ENCODE assay signal across 8 mouse cellular contexts in the genomic region with DNA sequence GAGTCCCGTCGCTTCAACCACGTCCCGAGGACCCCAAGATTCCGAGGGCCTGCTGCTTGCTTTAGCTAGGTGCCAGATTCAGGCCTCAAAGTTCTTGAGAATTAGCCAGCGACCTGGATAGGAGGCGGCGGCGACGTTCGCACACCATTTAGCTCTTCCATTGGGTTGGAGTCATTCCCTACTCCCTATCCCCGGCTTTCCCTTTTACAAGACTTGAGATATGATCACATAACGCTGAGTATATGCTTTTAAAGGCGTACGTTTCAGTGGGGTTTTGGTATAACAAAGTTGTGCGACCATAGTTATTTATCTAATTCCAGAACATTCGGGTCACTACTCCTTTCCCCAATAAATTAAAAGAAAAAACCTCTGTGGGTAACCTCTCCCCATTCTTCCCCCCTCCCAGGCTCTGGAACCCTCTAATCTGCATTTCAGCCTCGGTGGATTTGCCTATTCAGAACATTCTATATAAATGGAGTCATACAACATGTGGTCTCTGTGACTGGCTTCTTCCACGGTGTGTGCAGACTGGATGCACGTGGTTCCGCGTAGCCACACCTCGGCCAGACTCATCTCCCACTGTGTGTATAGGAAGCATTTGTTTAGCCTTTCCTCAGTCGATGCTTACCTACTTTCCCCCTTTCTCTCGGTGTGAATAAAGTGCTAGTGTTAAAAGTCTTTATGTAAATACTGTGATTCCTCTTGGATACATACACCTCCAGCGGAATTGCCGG. TPM values are rescaled to one million over a fixed set of nuclear protein-coding genes. Genes with fewer than 3 reads are reported as not detected.
A peak's percentile ranks its signal among the peaks of the same experiment; 100 is the strongest.
DNase-seq lines count a peak whose midpoint lies in the region; ATAC-seq and TF ChIP-seq lines count a peak whose summit lies in the region.

A gene (minus strand): TSS at position 351 of the 734 bp plus-strand sequence.

- H3K36me3 ChIP-seq in hindbrain, embryonic 11.5 days (ENCODE audit: control insufficient read depth, insufficient read depth, low read length) = no peaks in the 10 kb centered on the region
- H3K36me3 ChIP-seq in liver, embryonic 14.5 days (replicated peaks; ENCODE audit: control insufficient read depth, insufficient read depth, low read depth) = no peaks in the 10 kb centered on the region

- WGBS in hindbrain, embryonic 11.5 days = 18% methylated on average over 27 of the region's 27 CpGs
- 12% methylated on average over 27 of the region's 27 CpGs for WGBS in liver, embryonic 14.5 days (ENCODE audit: insufficient replicate concordance)

- H3K4me3 ChIP-seq in hindbrain, embryonic 11.5 days (ENCODE audit: low read depth, low read length) = peak within 1 kb of the TSS; percentile 79
- H3K4me3 ChIP-seq in liver, embryonic 14.5 days (ENCODE audit: insufficient read depth in 1 of 2, low read depth in 2 of 2, low read length in 2 of 2) = peak within 1 kb of the TSS; percentile 32 to 58

- H3K4me2 ChIP-seq in hindbrain, embryonic 11.5 days (replicated peaks; ENCODE audit: low read depth, low read length) = peak within 1 kb of the TSS; percentile 90
- peak within 1 kb of the TSS; percentile 68 for H3K4me2 ChIP-seq in liver, embryonic 14.5 days (ENCODE audit: low read depth)

- no peak for TF ChIP-seq EP300 in liver, embryonic 14.5 days (IDR thresholded peaks at IDR 0.05; ENCODE audit: low read depth)

- no peak for TF ChIP-seq CTCF in liver, embryonic 14.5 days (IDR thresholded peaks at IDR 0.05; ENCODE audit: low read depth)

- ATAC-seq in frontal cortex, adult (ENCODE audit: low TSS enrichment) = peak; percentile 2; the same call in 1 of the 2 replicates
- ATAC-seq in hindbrain, embryonic 11.5 days (ENCODE audit: low FRiP score) = no peak
- ATAC-seq in liver, embryonic 14.5 days (ENCODE audit: insufficient read depth) = no peak
- ATAC-seq in erythroid progenitor cell, adult 5-6 weeks (replicated peaks; ENCODE audit: low FRiP score, poor library complexity, severe bottlenecking) = no peak

- H3K4me1 ChIP-seq in hindbrain, embryonic 11.5 days (replicated peaks; ENCODE audit: control insufficient read depth, insufficient read depth, low read length) = 0 out of 2 replicates have a peak, but pooled peaks cover 5% of the 10 kb centered on the region
- peaks cover 0 to 8% of the 10 kb centered on the region in 2 experiments; a peak in 1 of 4 replicates for H3K4me1 ChIP-seq in liver, embryonic 14.5 days (replicated peaks; ENCODE audit: control insufficient read depth in 2 of 2, insufficient read depth in 2 of 2, low read length in 1 of 2)

- DNase-seq in frontal cortex, postnatal 10 days (ENCODE audit: low spot score in 2 of 2) = no peak
- no peak for DNase-seq in urinary bladder, adult 2 months (ENCODE audit: low spot score)
- DNase-seq in urinary bladder, postnatal 14 days (ENCODE audit: low spot score) = no peak
- DNase-seq in hindbrain, embryonic 11.5 days (ENCODE audit: low spot score) = peak; percentile 22
- DNase-seq in liver, embryonic 14.5 days (ENCODE audit: low read depth in 3 of 3, low spot score in 3 of 3) = no peak
- DNase-seq in cerebellum, adult 9-10 months = no peak

- peak within 1 kb of the TSS; percentile 92 for H3K9ac ChIP-seq in hindbrain, embryonic 11.5 days (ENCODE audit: low read depth, low read length)
- H3K9ac ChIP-seq in liver, embryonic 14.5 days (replicated peaks) = no peak within 1 kb of the TSS

- peaks cover 13% of the 10 kb centered on the region for H3K27me3 ChIP-seq in hindbrain, embryonic 11.5 days (ENCODE audit: control insufficient read depth, insufficient read depth, low read length)
- H3K27me3 ChIP-seq in liver, embryonic 14.5 days (ENCODE audit: control insufficient read depth, insufficient read depth, low read length) = peaks cover 32% of the 10 kb centered on the region

- peak within 1 kb of the TSS; percentile 77 for H3K27ac ChIP-seq in hindbrain, embryonic 11.5 days (ENCODE audit: low read depth, low read length)
- H3K27ac ChIP-seq in liver, embryonic 14.5 days = no peak within 1 kb of the TSS

- H3K9me3 ChIP-seq in hindbrain, embryonic 11.5 days (ENCODE audit: control insufficient read depth, low read length) = no peaks in the 10 kb centered on the region
- H3K9me3 ChIP-seq in liver, embryonic 14.5 days (ENCODE audit: control insufficient read depth, low read length) = no peaks in the 10 kb centered on the region

RNA-seq across cellular contexts. Expression of the gene that starts here (rescaled TPM):
- polyA plus RNA-seq in urinary bladder, adult 2 months (2012; rRNA removed) = 31.1 and 32.7 TPM in 2 replicates
- 20.7 and 22.9 TPM in 2 replicates for polyA plus RNA-seq in hindbrain, embryonic 11.5 days (2014; fragmentation: Nextera tagmentation; extraction: Ambion mirVana)
- 2.0 and 2.7 TPM in 2 replicates for polyA plus RNA-seq in liver, embryonic 14.5 days (2012; rRNA removed)
- polyA plus RNA-seq in liver, embryonic 14.5 days (2014; fragmentation: Nextera tagmentation; extraction: Ambion mirVana) = 3.5 TPM in 2 replicates
- total RNA-seq in erythroid progenitor cell, adult 5-6 weeks (2015; ENCODE audit: low replicate concordance) = 14.3 TPM in 1 of 2 replicates, not detected in the other
- total RNA-seq in erythroid progenitor cell, adult 5-6 weeks (2017; ENCODE audit: low replicate concordance) = 0.08 and 0.13 TPM in 2 replicates
